Mouse (Mus musculus) embryonic facial prominence, embryonic 11.5 days (tissue): ENCODE data around the gene Ltb4r1. TPM values are rescaled to one million over a fixed set of nuclear protein-coding genes. Genes with fewer than 3 reads are reported as not detected.
A peak's percentile ranks its signal among the peaks of the same experiment; 100 is the strongest.

Experiments
- ATAC-seq: fragments of 200-750 bp; cut with Nextera tagmentation; replicated peaks from 2 replicates; pipeline ENCODE4 v1.8.0; 2017; ENCODE audit warnings: low read depth; ENCODE audit not compliant: insufficient number of reproducible peaks, low FRiP score, low TSS enrichment
- DNase-seq: peaks from one replicate; pipeline ENCODE4 v3.0.0-alpha.2; 2015; ENCODE audit warnings: low spot score
- H3K27ac ChIP-seq: fragments of 300-500 bp; sonication (generic); replicated peaks from 2 replicates; pipeline ENCODE4 v1.5.1; 2014; ENCODE audit warnings: mild to moderate bottlenecking, low read depth, low read length, control low read depth
- H3K27me3 ChIP-seq: fragments of 300-500 bp; sonication (generic); 2 replicates; pipeline ENCODE4 v1.6.1; 2014; ENCODE audit warnings: mild to moderate bottlenecking, low read length, moderate library complexity, mixed read lengths; ENCODE audit not compliant: control insufficient read depth, insufficient read depth
- H3K36me3 ChIP-seq: fragments of 300-500 bp; sonication (generic); replicated peaks from 2 replicates; pipeline ENCODE4 v1.6.1; 2014; ENCODE audit warnings: low read depth, mild to moderate bottlenecking, low read length, moderate library complexity, mixed read lengths; ENCODE audit not compliant: control insufficient read depth, insufficient read depth
- H3K4me1 ChIP-seq: fragments of 300-500 bp; sonication (generic); 2 replicates; pipeline ENCODE4 v1.6.1; 2014; ENCODE audit warnings: low read length, mixed read lengths; ENCODE audit not compliant: control insufficient read depth, insufficient read depth
- H3K4me2 ChIP-seq: fragments of 300-500 bp; sonication (generic); 2 replicates; pipeline ENCODE4 v1.6.1; 2014; ENCODE audit warnings: low read depth, mild to moderate bottlenecking, control low read depth, low read length, moderate library complexity
- H3K4me3 ChIP-seq: fragments of 300-500 bp; sonication (generic); 2 replicates; pipeline ENCODE4 v1.5.1; 2014; ENCODE audit warnings: low read depth, low read length, control low read depth
- H3K9ac ChIP-seq: fragments of 300-500 bp; sonication (generic); replicated peaks from 2 replicates; pipeline ENCODE4 v1.6.1; 2014; ENCODE audit warnings: mild to moderate bottlenecking, control low read depth, low read length
- H3K9me3 ChIP-seq: fragments of 300-500 bp; sonication (generic); replicated peaks from 2 replicates; pipeline ENCODE4 v1.6.1; 2016; ENCODE audit warnings: mild to moderate bottlenecking, low read length, inconsistent platforms, mixed read lengths; ENCODE audit not compliant: control insufficient read depth
- WGBS: fragments of 180-500 bp; shearing (Covaris S2); extraction: QIAGEN DNeasy Blood & Tissue Kit; methylation state at CpG from one replicate; pipeline ENCODE4 v1.1.7; 2014; 5-methylcytosine and 5-hydroxymethylcytosine counted together
- polyA plus RNA-seq: library from polyadenylated mRNA; unstranded; fragments of >200 nt; fragmentation: Nextera tagmentation; extraction: Ambion mirVana; gene quantifications from 2 replicates; pipeline ENCODE4 v1.2.1, GENCODE M21; 2014

Ltb4r1 gene
- polyA plus RNA-seq, 1 experiment from 2014 or later = not detected

DNA sequence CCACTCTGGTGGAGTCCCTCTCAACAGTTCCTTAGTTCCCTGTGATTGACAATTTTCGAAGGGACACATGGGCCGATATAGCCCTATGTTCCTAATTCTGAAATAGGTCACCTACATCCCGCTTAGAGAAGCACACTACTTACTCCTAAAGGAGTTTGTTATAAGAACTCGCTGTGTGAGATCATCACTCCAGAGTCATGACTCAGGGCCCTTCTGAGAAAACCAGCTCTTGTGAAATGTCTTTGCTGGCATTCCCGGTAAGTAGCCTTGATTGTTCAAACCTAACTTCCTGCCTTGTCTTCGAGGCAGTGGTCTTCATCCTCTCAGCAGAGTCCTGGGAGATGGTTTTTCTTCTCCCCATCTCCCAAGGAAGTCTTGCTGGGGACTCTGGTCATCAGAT is 2.8 kb downstream of the Ltb4r1 start:
- DNase-seq = no peak
- no peak for ATAC-seq
- H3K27me3 ChIP-seq = peaks cover 12% of the 10 kb centered on the region
- H3K4me2 ChIP-seq = no peak overlapping the region
- no peak overlapping the region for H3K9ac ChIP-seq
- H3K9me3 ChIP-seq = no peaks in the 10 kb centered on the region
- H3K4me1 ChIP-seq = no peaks in the 10 kb centered on the region
- no peak overlapping the region for H3K4me3 ChIP-seq
- no peak overlapping the region for H3K27ac ChIP-seq
- WGBS = 84% methylated on average over 6 of the region's 6 CpGs
- no peaks in the 10 kb centered on the region for H3K36me3 ChIP-seq

DNA sequence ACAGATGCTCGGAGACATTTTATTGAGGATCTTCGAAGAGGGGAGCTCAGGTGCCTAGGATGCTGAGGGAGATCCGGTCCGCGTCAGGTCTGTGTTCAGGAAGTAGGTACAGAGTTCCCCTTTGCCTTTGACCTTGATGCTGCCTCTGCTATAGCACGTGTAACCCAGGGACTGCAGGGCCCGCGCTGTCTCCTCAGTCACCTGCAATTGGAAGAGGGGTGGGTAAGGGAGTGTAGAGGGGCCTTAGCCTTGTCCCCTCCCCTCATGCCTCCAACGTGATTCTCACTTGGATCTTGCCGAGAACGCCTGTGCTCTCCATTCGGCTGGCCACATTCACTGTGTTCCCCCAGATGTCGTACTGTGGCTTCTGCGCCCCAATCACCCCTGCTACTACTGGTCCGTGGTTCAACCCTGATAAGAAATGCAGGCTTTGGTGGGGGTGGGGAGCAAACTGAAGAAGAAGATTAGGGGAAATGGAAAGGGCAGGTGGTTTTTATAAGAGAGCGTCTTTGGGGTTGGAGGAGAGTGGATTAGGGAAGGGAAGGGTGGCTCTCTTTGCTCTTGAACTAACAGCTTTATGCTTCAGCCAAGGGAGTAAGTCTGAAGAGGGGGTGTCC is 3.4 kb downstream of the Ltb4r1 start:
- Histone ChIP-seq H3K4me2 (no peak overlapping the region), H3K36me3 (no peaks in the 10 kb centered on the region), H3K4me1 (no peaks in the 10 kb centered on the region), H3K4me3 (no peak overlapping the region), H3K27ac (no peak overlapping the region), H3K9me3 (no peaks in the 10 kb centered on the region), H3K9ac (no peak overlapping the region), H3K27me3 (peaks cover 12% of the 10 kb centered on the region)
- DNase-seq = no peak
- 73% methylated on average over 16 of the region's 16 CpGs for WGBS
- no peak for ATAC-seq

DNA sequence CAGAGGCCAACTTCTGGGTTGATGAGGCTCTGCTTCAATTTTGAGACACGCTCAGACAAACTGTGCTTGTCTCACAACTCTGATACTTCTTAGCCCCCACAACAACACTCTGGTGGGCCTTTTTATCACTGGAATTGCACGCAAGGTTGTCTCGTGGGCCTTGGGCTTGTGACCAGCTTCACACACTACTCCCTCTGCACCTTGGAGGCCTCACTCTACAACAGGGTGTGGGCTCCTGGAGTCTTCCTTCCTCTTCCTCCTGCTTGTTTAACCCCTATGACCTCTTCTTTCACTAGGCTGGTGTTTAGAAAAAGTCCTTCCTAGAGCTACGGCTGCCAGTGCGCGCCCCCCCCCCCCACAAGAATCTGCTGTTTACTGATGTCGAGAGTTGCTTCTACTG is 10.9 kb downstream of the Ltb4r1 start:
- H3K27ac ChIP-seq = no peak overlapping the region
- ATAC-seq (no peak), DNase-seq (no peak)
- no peak overlapping the region for H3K9ac ChIP-seq
- H3K36me3 ChIP-seq = no peaks in the 10 kb centered on the region
- no peak overlapping the region for H3K4me2 ChIP-seq
- no peak overlapping the region for H3K4me3 ChIP-seq
- no peaks in the 10 kb centered on the region for H3K27me3 ChIP-seq
- 46% methylated on average over 7 of the region's 7 CpGs for WGBS
- H3K4me1 ChIP-seq = peaks cover under 1% of the 10 kb centered on the region; the same call in 1 of the 2 replicates
- H3K9me3 ChIP-seq = no peaks in the 10 kb centered on the region

DNA sequence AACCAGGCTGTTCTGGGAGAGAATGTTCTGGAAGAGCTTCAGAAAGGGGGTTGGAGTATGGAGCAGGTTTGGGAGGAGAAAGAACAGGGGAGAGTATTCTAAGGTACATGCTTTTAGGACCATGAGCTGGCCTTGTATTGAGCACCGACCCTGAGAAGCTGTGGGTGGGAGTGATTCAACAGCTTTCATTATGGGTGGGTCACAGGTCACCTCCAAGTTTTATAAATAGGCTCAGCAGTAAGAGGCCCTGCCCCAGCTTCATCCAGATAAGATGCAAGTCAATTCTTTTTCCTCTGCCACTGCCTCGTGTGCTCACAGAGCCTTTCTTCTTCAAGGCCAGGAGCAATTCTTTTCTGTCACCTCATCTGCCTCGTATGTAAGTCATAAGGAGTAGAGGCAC is 11.4 kb downstream of the Ltb4r1 start:
- ATAC-seq (no peak), DNase-seq (no peak)
- no peaks in the 10 kb centered on the region for H3K36me3 ChIP-seq
- 46% methylated on average over 3 of the region's 3 CpGs for WGBS
- no peak overlapping the region for H3K9ac ChIP-seq
- peaks cover 3% of the 10 kb centered on the region; the same call in 1 of the 2 replicates for H3K4me1 ChIP-seq
- H3K27ac ChIP-seq = no peak overlapping the region
- H3K9me3 ChIP-seq = no peaks in the 10 kb centered on the region
- H3K4me2 ChIP-seq = no peak overlapping the region
- no peak overlapping the region for H3K4me3 ChIP-seq
- H3K27me3 ChIP-seq = no peaks in the 10 kb centered on the region

DNA sequence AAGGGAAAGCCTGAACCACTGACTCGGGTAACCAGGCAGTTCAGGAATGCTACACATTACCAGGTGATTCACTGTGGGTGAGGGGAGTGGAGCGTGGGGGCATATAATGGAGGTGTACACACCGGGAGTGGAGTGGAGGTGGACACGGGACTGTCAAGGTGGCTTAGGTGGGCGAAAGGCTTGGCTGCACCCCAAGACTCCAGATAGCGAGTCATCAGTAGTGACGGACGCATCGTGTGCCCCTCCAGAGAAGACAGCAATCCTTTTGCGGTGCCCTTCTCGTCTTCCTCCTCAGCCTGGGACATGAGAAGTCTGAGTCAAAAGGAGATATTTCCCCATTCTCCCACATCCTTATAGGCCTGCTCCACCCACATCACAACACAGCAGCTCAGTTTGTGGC is 12.0 kb downstream of the Ltb4r1 start:
- DNase-seq = no peak
- WGBS = 92% methylated on average over 11 of the region's 11 CpGs
- H3K4me2 ChIP-seq = no peak overlapping the region
- no peaks in the 10 kb centered on the region for H3K27me3 ChIP-seq
- H3K9me3 ChIP-seq = no peaks in the 10 kb centered on the region
- peaks cover 3% of the 10 kb centered on the region; the same call in 1 of the 2 replicates for H3K4me1 ChIP-seq
- no peak overlapping the region for H3K27ac ChIP-seq
- no peak overlapping the region for H3K4me3 ChIP-seq
- no peaks in the 10 kb centered on the region for H3K36me3 ChIP-seq
- no peak overlapping the region for H3K9ac ChIP-seq
- no peak for ATAC-seq

DNA sequence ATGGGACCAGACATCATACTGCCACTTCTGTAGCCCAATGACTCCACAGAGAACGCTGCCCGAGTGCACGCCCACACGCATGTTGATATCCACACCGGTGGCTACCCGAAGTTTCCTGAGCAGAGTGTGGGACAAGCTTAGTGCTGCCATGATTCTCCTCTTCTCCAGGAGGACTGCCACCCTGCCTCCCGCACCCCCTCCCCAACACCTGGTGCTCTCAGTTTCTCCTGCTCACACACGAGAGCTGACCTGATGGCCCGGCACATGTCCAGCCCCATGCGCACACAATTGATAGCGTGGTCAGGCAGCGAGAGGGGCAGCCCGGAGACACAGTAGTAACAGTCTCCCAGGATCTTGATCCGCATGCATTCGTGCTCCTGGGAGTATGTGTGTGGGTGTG is 12.9 kb downstream of the Ltb4r1 start:
- ATAC-seq = no peak
- Histone ChIP-seq H3K36me3 (no peaks in the 10 kb centered on the region), H3K4me1 (peaks cover 3% of the 10 kb centered on the region; the same call in 1 of the 2 replicates), H3K27me3 (no peaks in the 10 kb centered on the region), H3K9me3 (no peaks in the 10 kb centered on the region), H3K27ac (no peak overlapping the region), H3K4me3 (no peak overlapping the region), H3K4me2 (no peak overlapping the region), H3K9ac (no peak overlapping the region)
- no peak for DNase-seq
- 88% methylated on average over 15 of the region's 15 CpGs for WGBS

DNA sequence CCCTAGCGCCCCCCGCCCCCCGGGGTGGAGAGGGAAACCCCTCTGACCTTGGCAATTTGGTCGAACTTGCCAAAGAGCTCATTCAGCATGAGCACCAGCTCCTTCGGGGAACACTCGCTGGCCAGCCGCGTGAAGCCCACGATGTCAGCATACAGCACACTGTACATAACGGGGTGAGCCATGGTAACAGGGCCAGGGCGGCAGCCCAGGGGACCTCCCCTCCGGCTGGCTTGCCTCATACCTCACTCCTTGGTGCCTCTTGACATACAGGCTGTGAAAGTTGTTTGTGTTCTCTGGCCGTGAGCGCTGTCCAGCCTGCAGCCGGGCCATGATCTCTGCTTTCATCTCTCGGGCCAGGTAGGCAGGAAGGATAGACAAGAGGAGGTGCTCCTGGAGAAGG is 13.9 kb downstream of the Ltb4r1 start:
- H3K4me1 ChIP-seq = peaks cover 3% of the 10 kb centered on the region; the same call in 1 of the 2 replicates
- H3K36me3 ChIP-seq = no peaks in the 10 kb centered on the region
- H3K9ac ChIP-seq = 0 out of 2 replicates have a peak overlapping the region, but pooled peaks have one; percentile 18
- 66% methylated on average over 16 of the region's 16 CpGs for WGBS
- H3K4me3 ChIP-seq = no peak overlapping the region
- DNase-seq (no peak), ATAC-seq (no peak)
- no peak overlapping the region for H3K4me2 ChIP-seq
- H3K27ac ChIP-seq = no peak overlapping the region
- no peaks in the 10 kb centered on the region; the same call in 1 of the 2 replicates for H3K27me3 ChIP-seq
- no peaks in the 10 kb centered on the region for H3K9me3 ChIP-seq

DNA sequence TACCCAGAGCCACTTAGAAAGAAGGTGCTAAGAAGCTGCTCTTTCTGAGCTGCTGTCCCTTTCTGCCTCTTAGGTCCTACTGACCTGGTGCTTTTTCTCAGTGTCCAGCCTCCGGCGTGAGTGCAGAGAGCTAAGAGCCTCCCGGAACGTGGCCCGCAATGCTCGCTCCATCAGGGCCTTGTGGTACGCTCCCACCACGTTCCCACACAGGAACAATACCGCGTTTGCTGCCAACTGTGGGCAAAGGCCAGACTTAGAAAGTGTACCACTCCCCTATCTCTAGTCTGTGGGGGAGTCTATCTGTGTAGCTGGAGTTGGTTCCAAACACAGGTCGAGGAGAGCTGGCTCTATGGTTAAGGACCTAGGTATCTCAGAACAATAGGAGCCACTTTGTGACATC is 15.0 kb downstream of the Ltb4r1 start:
- no peaks in the 10 kb centered on the region; the same call in 1 of the 2 replicates for H3K27me3 ChIP-seq

More for the DNA sequence above, 15.0 kb downstream of the Ltb4r1 start:
- ATAC-seq (no peak), DNase-seq (no peak)
- no peaks in the 10 kb centered on the region for H3K36me3 ChIP-seq
- no peak overlapping the region for H3K4me2 ChIP-seq
- 79% methylated on average over 11 of the region's 11 CpGs for WGBS
- H3K27ac ChIP-seq = no peak overlapping the region
- H3K4me1 ChIP-seq = peaks cover 3% of the 10 kb centered on the region; the same call in 1 of the 2 replicates
- no peaks in the 10 kb centered on the region for H3K9me3 ChIP-seq
- no peak overlapping the region for H3K9ac ChIP-seq
- no peak overlapping the region for H3K4me3 ChIP-seq
